Mouse (Mus musculus): ENCODE measurements around the gene Nrbp1.
"Not testable (repeated sequence)": the region's sequence is repeated elsewhere in the genome, so short reads cannot be mapped to it uniquely, and the experiment has no call there.

Nrbp1 gene

GRCm38 (mm10) chr5:31216554-31216953 lies 24.1 kb upstream of the Nrbp1 start:
- DNase-seq (ENCODE audit: low spot score), result not testable (repeated sequence)

- DNase-seq (ENCODE audit: low spot score), result peak; percentile 36
These were observed 22.4 kb upstream of the Nrbp1 start for GRCm38 (mm10) chr5:31218294-31218693.

GRCm38 (mm10) chr5:31219070-31219469 lies 21.6 kb upstream of the Nrbp1 start:
- DNase-seq (ENCODE audit: low spot score), result no peak

GRCm38 (mm10) chr5:31219474-31219873 lies 21.2 kb upstream of the Nrbp1 start:
- DNase-seq (ENCODE audit: low spot score), result no peak

- no peak for DNase-seq (ENCODE audit: low spot score)
These were observed 20.7 kb upstream of the Nrbp1 start for GRCm38 (mm10) chr5:31219911-31220447.

GRCm38 (mm10) chr5:31220448-31221303 lies 20.0 kb upstream of the Nrbp1 start, which contains the start of gene Ppm1g:
Gene Ppm1g, minus strand, starts transcription at chr5:31220687.
- peak; percentile 98 for DNase-seq (ENCODE audit: low spot score)

- DNase-seq (ENCODE audit: low spot score), result no peak
These were observed 19.2 kb upstream of the Nrbp1 start for GRCm38 (mm10) chr5:31221304-31221945.

GRCm38 (mm10) chr5:31222696-31223095 lies 18.0 kb upstream of the Nrbp1 start:
- DNase-seq (ENCODE audit: low spot score), result no peak

GRCm38 (mm10) chr5:31226641-31227040 lies 14.0 kb upstream of the Nrbp1 start:
- DNase-seq (ENCODE audit: low spot score), result no peak

GRCm38 (mm10) chr5:31241522-31242034 lies 914 bp downstream of the Nrbp1 start:
- no peak for DNase-seq (ENCODE audit: low spot score)

- DNase-seq (ENCODE audit: low spot score), result no peak
These were observed 1.5 kb downstream of the Nrbp1 start for GRCm38 (mm10) chr5:31242191-31242590.

GRCm38 (mm10) chr5:31250716-31251115 lies 10.1 kb downstream of the Nrbp1 start:
- DNase-seq (ENCODE audit: low spot score), result no peak

GRCm38 (mm10) chr5:31251541-31252101 lies 11.0 kb downstream of the Nrbp1 start, which contains the start of gene Krtcap3:
Gene Krtcap3, plus strand, starts transcription at chr5:31251691.
- no peak for DNase-seq (ENCODE audit: low spot score)

GRCm38 (mm10) chr5:31252151-31252550 lies 11.5 kb downstream of the Nrbp1 start:
- DNase-seq (ENCODE audit: low spot score), result no peak

- no peak for DNase-seq (ENCODE audit: low spot score)
These were observed 12.3 kb downstream of the Nrbp1 start for GRCm38 (mm10) chr5:31252795-31253545.

GRCm38 (mm10) chr5:31253806-31254205 lies 13.1 kb downstream of the Nrbp1 start:
- no peak for DNase-seq (ENCODE audit: low spot score)

GRCm38 (mm10) chr5:31254452-31254851 lies 13.8 kb downstream of the Nrbp1 start:
- DNase-seq (ENCODE audit: low spot score), result no peak

GRCm38 (mm10) chr5:31254901-31255300 lies 14.2 kb downstream of the Nrbp1 start:
- no peak for DNase-seq (ENCODE audit: low spot score)

GRCm38 (mm10) chr5:31255381-31255780 lies 14.7 kb downstream of the Nrbp1 start:
- no peak for DNase-seq (ENCODE audit: low spot score)

- DNase-seq (ENCODE audit: low spot score), result no peak
These were observed 15.3 kb downstream of the Nrbp1 start for GRCm38 (mm10) chr5:31255971-31256370.

GRCm38 (mm10) chr5:31257616-31258015 lies 17.0 kb downstream of the Nrbp1 start:
- no peak for DNase-seq (ENCODE audit: low spot score)

GRCm38 (mm10) chr5:31266101-31266500 lies 25.4 kb downstream of the Nrbp1 start:
- no peak for DNase-seq (ENCODE audit: low spot score)

Measured in spleen, adult 12 weeks (tissue).